Mouse (Mus musculus): ENCODE results near the gene Bcat1. TPM values are rescaled to one million over a fixed set of nuclear protein-coding genes. Genes with fewer than 3 reads are reported as not detected.

Bcat1 gene
- polyA plus RNA-seq (2016; fragmentation: Nextera tagmentation; extraction: Ambion mirVana): 126 and 141 TPM in 2 replicates

DNA sequence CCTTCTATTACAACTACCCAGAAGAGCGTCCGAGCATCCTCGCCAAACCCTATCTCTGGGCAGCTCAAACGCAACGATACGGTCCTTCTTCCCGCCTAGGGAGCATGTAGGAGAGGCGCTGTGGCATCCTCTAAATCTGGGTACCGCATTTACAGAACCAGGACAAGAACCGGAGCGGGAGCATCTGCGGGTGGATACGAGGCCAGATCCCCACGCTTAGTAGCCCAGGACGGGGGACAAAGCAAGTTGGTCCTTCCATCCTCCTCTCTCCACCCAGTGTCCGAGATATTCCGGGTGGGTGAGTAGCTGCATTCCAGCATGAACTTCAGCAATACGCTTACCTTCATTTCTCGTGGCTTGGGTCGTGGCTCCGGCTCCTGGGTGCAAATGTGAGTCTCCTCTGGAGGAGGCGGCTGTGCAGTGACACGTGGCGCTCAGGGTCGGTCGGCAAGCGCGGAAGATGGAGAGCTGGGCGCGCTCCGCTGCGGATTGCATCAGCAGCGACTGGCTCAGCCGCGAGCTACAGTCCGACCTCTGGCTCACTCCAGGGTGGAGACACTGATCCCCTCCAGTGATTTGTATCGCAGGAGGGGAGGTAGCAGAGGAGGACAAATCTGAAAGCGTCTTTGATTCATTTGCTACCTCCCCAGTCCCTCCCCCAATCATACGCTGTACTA lies at the start of gene Bcat1:
TSS of gene Bcat1 (minus strand) at position 637 of the 677 bp plus-strand sequence.
- Histone ChIP-seq H3K27ac (replicated peaks) (peak within 1 kb of the TSS; percentile 90), H3K36me3 (replicated peaks) (no peaks in the 10 kb centered on the region)

DNA sequence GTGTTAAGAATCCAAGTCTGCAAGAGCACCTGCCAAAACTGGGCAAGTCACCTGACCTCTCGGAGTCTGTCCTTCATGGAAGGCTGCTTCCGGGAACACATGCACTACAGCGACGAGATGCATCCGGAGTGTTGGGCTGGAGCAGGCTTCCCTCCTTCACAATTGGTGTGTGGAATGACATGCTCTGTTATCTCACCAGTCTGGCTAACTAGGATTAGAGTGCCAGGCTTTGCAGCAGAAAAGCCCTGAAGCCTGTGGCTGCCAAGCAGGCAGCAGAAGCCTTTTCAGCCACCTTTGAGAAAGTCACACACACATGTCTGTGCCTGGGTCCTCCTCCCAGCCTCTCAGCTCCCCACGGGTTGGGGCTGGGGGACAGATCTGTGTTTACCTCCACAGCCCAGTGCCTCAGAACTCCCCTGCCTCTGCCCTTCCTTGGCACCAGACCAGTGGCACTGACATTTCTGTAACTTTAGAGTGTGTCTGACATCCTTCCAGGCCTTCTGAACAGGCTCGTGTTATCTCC lies 49.7 kb upstream of the Bcat1 start:
- no peak for DNase-seq (ENCODE audit: low spot score)
- Histone ChIP-seq H3K9me3 (peaks cover 6% of the 10 kb centered on the region; the same call in 1 of the 2 replicates), H3K4me1 (peaks cover 24% of the 10 kb centered on the region), H3K27me3 (replicated peaks; ENCODE audit: low read depth, poor library complexity, severe bottlenecking) (peaks cover 14% of the 10 kb centered on the region), H3K4me3 (no peak overlapping the region), H3K27ac (replicated peaks) (no peak overlapping the region), H3K36me3 (replicated peaks) (no peaks in the 10 kb centered on the region)
- WGBS: 69% methylated on average over 7 of the region's 7 CpGs

More for the DNA sequence above, at the start of gene Bcat1:
- under 1% methylated on average over 39 of the region's 39 CpGs for WGBS
- peaks cover 29% of the 10 kb centered on the region for H3K4me1 ChIP-seq
- peak within 1 kb of the TSS; percentile 72 for H3K4me3 ChIP-seq
- peak; percentile 83 for DNase-seq (ENCODE audit: low spot score)
- H3K9me3 ChIP-seq: no peaks in the 10 kb centered on the region
- H3K27me3 ChIP-seq (replicated peaks; ENCODE audit: low read depth, poor library complexity, severe bottlenecking): no peaks in the 10 kb centered on the region

DNA sequence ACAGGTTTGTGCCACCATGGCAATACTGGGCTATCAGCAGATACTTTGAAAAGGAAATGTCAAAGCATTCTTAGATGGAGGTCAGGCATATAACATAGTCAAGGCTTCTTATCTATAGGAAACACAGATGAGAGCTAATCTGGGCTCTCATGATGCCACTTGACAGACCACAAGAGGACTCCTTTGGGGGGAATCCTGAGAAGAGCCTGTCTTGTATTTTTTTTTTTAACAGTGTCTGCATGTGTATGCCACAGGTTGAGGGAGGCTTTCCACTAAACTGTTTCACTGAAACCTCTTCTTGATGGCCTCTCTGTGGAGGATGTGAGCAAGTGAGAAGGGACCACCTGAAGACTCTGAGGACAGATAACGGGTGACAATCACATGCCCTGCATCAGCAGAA lies 48.6 kb upstream of the Bcat1 start:
- Histone ChIP-seq H3K27ac (replicated peaks) (no peak overlapping the region), H3K27me3 (replicated peaks; ENCODE audit: low read depth, poor library complexity, severe bottlenecking) (peaks cover 14% of the 10 kb centered on the region), H3K4me3 (no peak overlapping the region), H3K36me3 (replicated peaks) (no peaks in the 10 kb centered on the region), H3K9me3 (peaks cover 6% of the 10 kb centered on the region; the same call in 1 of the 2 replicates), H3K4me1 (peaks cover 31% of the 10 kb centered on the region)
- WGBS: 73% methylated on average over 1 of the region's 1 CpGs
- no peak for DNase-seq (ENCODE audit: low spot score)

DNA sequence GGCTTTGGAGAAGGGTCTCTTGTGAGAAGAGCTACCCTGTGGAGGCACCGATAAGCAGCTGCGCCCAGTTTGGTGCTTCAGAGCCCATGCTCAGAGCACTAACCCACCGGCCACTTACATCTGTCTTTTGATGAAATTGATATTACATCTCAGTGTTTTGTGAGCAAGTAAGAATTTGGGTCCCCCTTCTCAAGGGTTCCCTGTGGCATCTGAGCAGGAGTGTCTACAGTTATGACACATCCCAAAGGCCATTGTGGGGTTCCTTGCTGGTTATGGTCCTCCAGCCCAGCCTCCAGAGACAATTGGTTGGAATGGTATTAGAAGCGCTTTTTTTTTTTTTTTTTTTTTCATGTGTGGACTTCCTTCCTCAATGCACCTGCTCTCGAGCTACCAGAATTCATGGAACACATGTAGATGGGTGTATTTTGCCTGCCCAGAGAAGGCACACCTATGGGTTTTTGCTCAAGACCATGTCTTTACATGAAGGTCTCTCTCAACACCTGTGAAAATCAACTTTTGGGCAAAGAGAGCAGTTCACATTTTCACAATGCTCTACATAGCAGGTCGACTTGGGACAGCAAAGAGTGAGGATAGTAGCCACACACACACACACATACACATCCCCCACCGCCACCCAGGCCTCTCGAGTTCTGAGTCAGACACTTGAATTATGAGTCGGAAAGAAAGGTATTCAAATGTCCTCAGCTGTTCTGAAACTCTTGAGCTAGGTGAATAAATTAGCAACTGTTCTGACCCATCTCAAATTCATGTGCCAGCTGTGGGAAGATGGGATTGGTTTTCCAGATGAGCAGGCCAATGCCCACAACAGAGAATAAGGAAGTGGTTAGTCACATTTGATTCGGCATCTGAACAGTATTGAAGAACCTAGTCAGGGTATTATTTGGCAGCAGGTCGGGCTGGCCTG lies 47.4 kb upstream of the Bcat1 start:
- H3K27me3 ChIP-seq (replicated peaks; ENCODE audit: low read depth, poor library complexity, severe bottlenecking): peaks cover 14% of the 10 kb centered on the region
- no peak for DNase-seq (ENCODE audit: low spot score)
- H3K36me3 ChIP-seq (replicated peaks): no peaks in the 10 kb centered on the region
- H3K4me1 ChIP-seq: peaks cover 31% of the 10 kb centered on the region
- 83% methylated on average over 11 of the region's 11 CpGs for WGBS
- H3K4me3 ChIP-seq: no peak overlapping the region
- no peak overlapping the region for H3K27ac ChIP-seq (replicated peaks)
- peaks cover 6% of the 10 kb centered on the region; the same call in 1 of the 2 replicates for H3K9me3 ChIP-seq

DNA sequence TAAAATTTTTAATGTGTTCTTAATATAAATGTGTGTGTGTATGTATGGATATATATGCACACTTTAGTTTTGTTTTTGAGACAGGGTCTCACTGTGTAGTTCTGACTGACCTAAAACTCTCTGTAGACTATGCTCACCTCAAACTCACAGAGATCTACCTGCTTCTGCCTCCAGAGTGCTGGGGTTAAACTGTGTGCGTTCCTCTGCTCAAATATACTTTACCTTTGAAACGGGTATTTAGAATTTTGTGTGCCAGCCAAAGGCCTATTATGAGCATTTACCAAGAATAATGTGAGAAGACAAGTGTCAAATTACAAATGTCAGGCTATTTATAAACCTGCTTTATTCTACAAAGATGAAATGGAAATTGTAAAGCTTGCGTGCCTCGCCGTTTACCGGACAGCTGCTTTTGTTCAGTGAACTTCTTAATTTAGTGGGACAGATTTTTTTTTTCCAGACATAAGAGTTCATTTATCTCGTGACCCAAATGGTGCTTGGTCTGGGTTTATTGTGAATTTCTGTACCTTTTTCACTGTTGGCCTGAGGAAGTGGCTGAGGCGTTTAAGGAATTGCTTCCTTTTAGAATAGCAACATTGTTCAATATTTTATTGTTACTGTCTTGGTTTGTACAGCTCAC lies 46.6 kb upstream of the Bcat1 start:
- H3K27ac ChIP-seq (replicated peaks): no peak overlapping the region
- peaks cover 4% of the 10 kb centered on the region; the same call in 1 of the 2 replicates for H3K9me3 ChIP-seq
- no peaks in the 10 kb centered on the region for H3K36me3 ChIP-seq (replicated peaks)
- peaks cover 14% of the 10 kb centered on the region for H3K27me3 ChIP-seq (replicated peaks; ENCODE audit: low read depth, poor library complexity, severe bottlenecking)
- DNase-seq (ENCODE audit: low spot score): no peak
- H3K4me1 ChIP-seq: peaks cover 31% of the 10 kb centered on the region
- H3K4me3 ChIP-seq: no peak overlapping the region
- WGBS: 62% methylated on average over 8 of the region's 8 CpGs

DNA sequence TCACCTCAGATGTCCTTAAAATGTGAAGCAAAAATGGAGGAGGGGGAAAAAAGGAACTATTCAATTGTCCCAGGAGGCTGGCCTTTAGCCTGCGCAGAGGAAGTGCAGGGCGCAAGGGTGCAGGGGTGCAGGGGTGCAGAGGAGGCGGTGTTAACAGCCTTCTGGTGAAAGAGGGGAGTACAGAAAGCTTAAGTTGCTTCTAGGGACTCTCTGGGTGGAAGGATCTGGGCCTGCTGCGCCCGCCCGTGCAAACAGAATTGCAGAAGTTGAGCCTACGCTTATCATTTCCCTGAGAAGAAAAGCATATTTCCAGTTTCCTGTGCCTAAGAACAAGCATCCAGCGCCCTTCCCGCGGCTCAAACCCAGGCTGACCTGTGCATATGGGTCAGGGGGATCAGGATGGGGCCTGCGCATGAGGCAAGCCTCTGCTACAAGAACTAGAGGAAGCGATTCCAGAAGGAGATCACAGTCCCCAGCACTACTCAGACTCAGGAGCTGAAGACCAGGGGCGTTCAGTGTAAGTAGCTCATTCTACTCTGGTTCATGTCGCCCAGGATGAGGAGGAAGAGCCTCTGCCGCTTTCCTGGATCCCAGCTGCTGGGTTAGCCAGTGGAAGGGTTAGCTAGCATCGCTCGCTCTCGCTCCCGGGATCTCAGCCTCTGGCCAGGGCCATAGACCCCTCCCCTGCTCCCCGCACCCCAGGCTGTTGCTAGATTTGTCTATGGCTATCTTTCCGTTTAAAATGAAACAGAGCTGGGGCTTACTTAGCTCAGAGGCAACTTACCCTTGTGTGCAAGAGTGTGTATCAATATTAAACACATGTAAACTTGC lies 45.8 kb upstream of the Bcat1 start:
- Histone ChIP-seq H3K27ac (replicated peaks) (peak overlapping the region; percentile 62), H3K9me3 (no peaks in the 10 kb centered on the region), H3K36me3 (replicated peaks) (no peaks in the 10 kb centered on the region), H3K27me3 (replicated peaks; ENCODE audit: low read depth, poor library complexity, severe bottlenecking) (peaks cover 14% of the 10 kb centered on the region), H3K4me3 (no peak overlapping the region), H3K4me1 (peaks cover 34% of the 10 kb centered on the region)
- WGBS: 36% methylated on average over 21 of the region's 21 CpGs
- peak; percentile 25 for DNase-seq (ENCODE audit: low spot score)

DNA sequence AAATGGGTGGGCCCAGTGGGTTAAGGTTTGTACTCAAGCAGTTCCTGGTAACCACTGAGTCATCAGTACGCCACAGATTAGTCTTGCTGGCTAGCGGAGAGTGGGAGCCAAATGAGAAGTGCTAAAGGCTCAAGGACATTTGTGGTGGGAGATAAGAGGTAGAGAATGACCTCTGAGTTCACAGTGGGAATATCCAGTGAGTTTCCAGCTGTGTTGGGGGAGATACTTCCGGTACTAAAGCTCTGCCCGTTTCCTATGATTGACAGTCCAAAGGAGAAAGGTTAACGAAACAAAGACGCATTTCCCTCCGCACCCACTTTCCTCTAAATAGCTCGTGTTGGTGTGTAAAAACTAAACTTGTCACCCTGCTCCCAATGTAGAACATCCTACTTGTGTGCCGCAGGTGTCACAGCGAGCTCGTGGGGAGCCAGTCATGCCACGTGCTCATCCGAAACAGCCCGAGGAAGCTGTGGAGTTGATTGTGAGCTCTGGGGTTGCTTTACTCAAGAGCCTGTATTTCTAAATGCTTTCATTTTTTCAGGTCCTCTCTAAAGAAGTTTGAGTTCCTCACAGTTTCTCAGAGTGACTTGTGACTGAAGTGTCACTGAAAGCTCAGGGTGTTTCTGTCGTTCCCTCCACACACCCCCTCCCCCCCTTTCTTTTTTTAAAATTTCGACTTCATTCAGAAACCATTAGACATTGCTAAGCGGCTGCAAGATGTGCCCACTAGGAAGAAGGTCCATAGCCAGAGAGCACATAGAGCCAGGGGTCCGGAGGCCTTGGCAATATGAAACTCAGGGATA lies 45.0 kb upstream of the Bcat1 start:
- Histone ChIP-seq H3K36me3 (replicated peaks) (no peaks in the 10 kb centered on the region), H3K9me3 (no peaks in the 10 kb centered on the region), H3K4me1 (peaks cover 42% of the 10 kb centered on the region), H3K27me3 (replicated peaks; ENCODE audit: low read depth, poor library complexity, severe bottlenecking) (peaks cover 14% of the 10 kb centered on the region), H3K4me3 (no peak overlapping the region), H3K27ac (replicated peaks) (peak overlapping the region; percentile 62)
- 43% methylated on average over 18 of the region's 18 CpGs for WGBS
- DNase-seq (ENCODE audit: low spot score): no peak

DNA sequence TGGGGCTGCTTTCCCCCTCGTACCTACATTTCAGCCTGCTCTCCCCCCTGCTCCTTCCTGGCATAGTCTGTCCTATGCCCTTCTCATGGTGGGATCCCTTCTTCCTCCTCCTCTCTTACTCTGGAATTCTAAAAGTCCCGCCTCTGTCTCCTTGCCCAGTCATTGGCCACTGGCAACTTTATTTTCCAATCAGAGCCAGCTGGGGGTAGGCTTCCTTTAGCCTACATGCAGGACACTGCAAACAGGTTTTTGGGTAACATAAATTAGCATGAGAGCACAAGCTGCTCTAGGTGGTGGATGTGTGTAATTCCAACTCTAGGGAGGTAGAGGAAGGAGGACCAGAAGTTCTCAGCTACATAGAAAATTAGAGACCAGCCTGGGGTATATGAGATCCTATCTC lies 44.1 kb upstream of the Bcat1 start:
- DNase-seq (ENCODE audit: low spot score): no peak
- Histone ChIP-seq H3K27me3 (replicated peaks; ENCODE audit: low read depth, poor library complexity, severe bottlenecking) (peaks cover 14% of the 10 kb centered on the region), H3K36me3 (replicated peaks) (no peaks in the 10 kb centered on the region), H3K4me1 (peaks cover 44% of the 10 kb centered on the region), H3K4me3 (no peak overlapping the region), H3K27ac (replicated peaks) (no peak overlapping the region), H3K9me3 (no peaks in the 10 kb centered on the region)
- 60% methylated on average over 2 of the region's 2 CpGs for WGBS

DNA sequence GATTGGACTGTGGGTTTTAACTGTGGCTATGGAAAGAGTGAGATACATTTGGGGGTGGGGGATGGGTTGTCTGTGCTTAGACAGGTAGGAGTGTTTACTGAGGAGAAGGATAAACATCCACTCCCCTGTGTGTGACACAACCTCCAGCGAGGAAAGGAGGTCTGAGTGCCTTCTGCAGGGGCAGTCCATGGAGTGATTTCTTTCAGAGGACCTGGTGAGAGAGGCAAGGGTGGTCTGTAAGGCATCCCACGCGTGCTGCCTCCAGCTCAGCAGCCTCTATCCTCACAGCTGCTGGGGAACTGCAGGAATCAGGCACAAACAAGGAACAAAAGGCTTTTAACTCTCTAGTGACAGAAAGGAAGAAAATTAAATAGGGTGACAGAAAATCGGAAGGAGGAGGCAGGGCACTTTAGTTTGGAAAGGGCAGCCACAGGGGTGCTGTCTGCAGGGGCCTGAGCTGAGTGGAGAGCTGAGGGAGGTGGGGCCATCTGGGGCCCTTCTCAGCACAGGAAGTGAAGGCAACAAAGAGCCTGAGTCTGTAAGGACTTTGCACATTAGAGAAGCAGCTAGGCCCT lies 40.2 kb upstream of the Bcat1 start:
- no peaks in the 10 kb centered on the region for H3K9me3 ChIP-seq
- peaks cover 28% of the 10 kb centered on the region for H3K4me1 ChIP-seq
- 12% methylated on average over 4 of the region's 4 CpGs for WGBS
- no peaks in the 10 kb centered on the region for H3K36me3 ChIP-seq (replicated peaks)
- H3K27me3 ChIP-seq (replicated peaks; ENCODE audit: low read depth, poor library complexity, severe bottlenecking): peaks cover 4% of the 10 kb centered on the region; the same call in 1 of the 2 replicates
- H3K4me3 ChIP-seq: no peak overlapping the region
- H3K27ac ChIP-seq (replicated peaks): peak overlapping the region; percentile 85
- DNase-seq (ENCODE audit: low spot score): peak; percentile 44

DNA sequence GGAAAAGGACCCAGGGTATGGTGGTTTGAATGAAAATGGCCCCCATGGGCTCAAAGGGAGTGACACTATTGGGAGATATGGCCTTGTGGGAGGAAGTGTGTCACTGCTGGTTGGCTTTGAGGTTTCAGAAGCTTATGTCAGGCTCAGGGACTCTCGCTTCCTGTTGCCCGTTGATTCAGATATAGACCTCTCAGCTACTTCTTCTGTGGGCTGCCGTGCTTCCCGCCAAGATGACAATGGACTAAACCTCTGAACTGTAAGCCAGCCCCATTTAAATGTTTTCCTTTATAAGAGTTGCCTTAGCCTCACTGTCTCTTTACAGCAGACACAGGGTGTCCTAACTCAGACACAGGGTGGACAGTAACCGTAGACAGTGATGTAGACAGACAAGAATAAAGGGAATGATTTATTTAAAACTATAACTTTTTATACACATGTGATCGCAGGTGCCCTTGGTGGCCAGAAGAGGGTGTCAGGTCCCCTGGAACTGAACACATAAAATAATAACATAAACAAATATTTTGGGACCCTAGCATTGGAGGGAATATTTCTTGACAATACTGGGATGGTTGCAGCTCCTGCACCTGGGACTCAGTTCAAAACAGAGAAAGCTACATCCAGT lies 39.6 kb upstream of the Bcat1 start, which contains the start of gene Lrmp:
TSS of gene Lrmp (plus strand) at position 178 of the 622 bp plus-strand sequence.
- Histone ChIP-seq H3K9me3 (no peaks in the 10 kb centered on the region), H3K36me3 (replicated peaks) (no peaks in the 10 kb centered on the region), H3K27me3 (replicated peaks; ENCODE audit: low read depth, poor library complexity, severe bottlenecking) (no peaks in the 10 kb centered on the region; the same call in 1 of the 2 replicates), H3K27ac (replicated peaks) (peak within 1 kb of the TSS; percentile 85), H3K4me1 (peaks cover 22% of the 10 kb centered on the region), H3K4me3 (no peak within 1 kb of the TSS)
- 71% methylated on average over 6 of the region's 6 CpGs for WGBS
- DNase-seq (ENCODE audit: low spot score): no peak
